Mouse (Mus musculus) CH12.LX (cell line): ENCODE data around the gene Dusp27. TPM values are rescaled to one million over a fixed set of nuclear protein-coding genes. Genes with fewer than 3 reads are reported as not detected.

Source experiments
- DNase-seq: peaks from one replicate; pipeline ENCODE4 v3.0.0-alpha.2; 2013; ENCODE audit errors: extremely low read depth
- H3K27ac ChIP-seq: 2 replicates; pipeline ENCODE4 v1.5.1; 2012; ENCODE audit warnings: low read depth, mild to moderate bottlenecking, control low read depth, moderate library complexity; ENCODE audit not compliant: insufficient read depth
- H3K27me3 ChIP-seq: replicated peaks from 2 replicates; pipeline ENCODE3; 2012; ENCODE audit warnings: inconsistent platforms
- H3K36me3 ChIP-seq, 2 experiments: replicated peaks in 1 of 2; 2 replicates each; pipeline versions ENCODE3 to v1.6.1; 2012; ENCODE audit warnings: inconsistent platforms in 1 of 2, low read length in 1 of 2, mild to moderate bottlenecking in 1 of 2, mixed read lengths in 1 of 2, moderate library complexity in 1 of 2; ENCODE audit not compliant: control insufficient read depth in 1 of 2, insufficient read depth in 1 of 2
- H3K4me1 ChIP-seq, 2 experiments: 2 replicates each; pipeline ENCODE4 v1.6.1; 2012; ENCODE audit warnings: inconsistent platforms in 1 of 2, moderate library complexity in 1 of 2; ENCODE audit not compliant: insufficient read depth in 2 of 2, control insufficient read depth in 1 of 2
- H3K4me2 ChIP-seq: 2 replicates; pipeline ENCODE4 v1.6.1; 2012; ENCODE audit warnings: low read depth, mild to moderate bottlenecking, control low read depth; ENCODE audit not compliant: poor library complexity, insufficient read depth, severe bottlenecking
- H3K4me3 ChIP-seq, 3 experiments: fragments of 150-350 bp in 1 of 3; sonication (generic) in 1 of 3; replicated peaks in 1 of 3; 2 replicates each; pipeline versions ENCODE3 to v1.5.1; 2011 to 2012; ENCODE audit warnings: low read depth in 2 of 3, low read length in 2 of 3, mild to moderate bottlenecking in 2 of 3, moderate library complexity in 2 of 3, control low read depth in 1 of 3, improper control_type of control experiment in 1 of 3, inconsistent platforms in 1 of 3, mixed read lengths in 1 of 3; ENCODE audit not compliant: poor library complexity in 1 of 3
- H3K79me2 ChIP-seq: replicated peaks from 2 replicates; pipeline ENCODE4 v1.6.1; 2012; ENCODE audit warnings: mild to moderate bottlenecking, moderate library complexity; ENCODE audit not compliant: control insufficient read depth, poor library complexity, insufficient read depth, severe bottlenecking; ENCODE audit errors: extremely low read depth
- H3K9ac ChIP-seq: 2 replicates; pipeline ENCODE4 v1.6.1; 2012; ENCODE audit warnings: low read depth, mild to moderate bottlenecking, control low read depth, moderate library complexity; ENCODE audit not compliant: insufficient read depth
- H3K9me3 ChIP-seq: replicated peaks from 2 replicates; pipeline ENCODE3; 2012; ENCODE audit warnings: low read length, inconsistent platforms, mixed read lengths
- BHLHE40 ChIP-seq: IDR thresholded peaks from 2 replicates; pipeline ENCODE4 v1.6.1; 2011; ENCODE audit warnings: mild to moderate bottlenecking, low read depth, low read length, improper control_type of control experiment
- CHD1 ChIP-seq: IDR thresholded peaks from 2 replicates; pipeline ENCODE4 v1.6.1; 2012; ENCODE audit warnings: low read depth, low read length, improper control_type of control experiment, inconsistent platforms
- CTCF ChIP-seq, 2 experiments: IDR thresholded peaks in 1 of 2; conservative IDR thresholded peaks in 1 of 2; 2 replicates each; pipeline ENCODE4 v1.5.1; 2011 to 2012; ENCODE audit warnings: low read depth in 2 of 2, low read length in 2 of 2, improper control_type of control experiment in 1 of 2, inconsistent platforms in 1 of 2, mild to moderate bottlenecking in 1 of 2, moderate library complexity in 1 of 2
- HCFC1 ChIP-seq: IDR thresholded peaks from 2 replicates; pipeline ENCODE4 v1.6.1; 2012; ENCODE audit warnings: low read depth, mild to moderate bottlenecking, inconsistent platforms, low read length, improper control_type of control experiment
- JUN ChIP-seq: IDR thresholded peaks from 2 replicates; pipeline ENCODE4 v1.6.1; 2011; ENCODE audit warnings: low read depth, mild to moderate bottlenecking, low read length, improper control_type of control experiment, moderate library complexity; ENCODE audit not compliant: insufficient read depth
- JUND ChIP-seq: conservative IDR thresholded peaks from 2 replicates; pipeline ENCODE4 v1.6.1; 2011; ENCODE audit warnings: low read depth, low read length, improper control_type of control experiment
- KAT2A ChIP-seq: IDR thresholded peaks from 2 replicates; pipeline ENCODE4 v1.6.1; 2012; ENCODE audit warnings: low read length, improper control_type of control experiment, inconsistent platforms; ENCODE audit not compliant: insufficient replicate concordance
- MAX ChIP-seq: IDR thresholded peaks from 2 replicates; pipeline ENCODE4 v1.6.1; 2011; ENCODE audit warnings: low read length, improper control_type of control experiment
- MAZ ChIP-seq: IDR thresholded peaks from 2 replicates; pipeline ENCODE4 v1.6.1; 2012; ENCODE audit warnings: low read depth, mild to moderate bottlenecking, inconsistent platforms, low read length, improper control_type of control experiment, moderate library complexity
- MYC ChIP-seq: IDR thresholded peaks from 2 replicates; pipeline ENCODE4 v1.6.1; 2011; ENCODE audit warnings: low read depth, mild to moderate bottlenecking, improper control_type of control experiment, low read length
- POLR2AphosphoS2 ChIP-seq: IDR thresholded peaks from 2 replicates; pipeline ENCODE4 v1.6.1; 2011; ENCODE audit warnings: low read depth, low read length, improper control_type of control experiment
- RAD21 ChIP-seq: IDR thresholded peaks from 2 replicates; pipeline ENCODE4 v1.6.1; 2011; ENCODE audit warnings: low read depth, mild to moderate bottlenecking, low read length, improper control_type of control experiment, moderate library complexity
- SMC3 ChIP-seq: IDR thresholded peaks from 2 replicates; pipeline ENCODE4 v1.6.1; 2011; ENCODE audit warnings: low read depth, low read length, improper control_type of control experiment
- UBTF ChIP-seq: IDR thresholded peaks from 2 replicates; pipeline ENCODE4 v1.6.1; 2012; ENCODE audit warnings: low read depth, mild to moderate bottlenecking, inconsistent platforms, low read length, improper control_type of control experiment, moderate library complexity
- USF1 ChIP-seq: IDR thresholded peaks from 2 replicates; pipeline ENCODE4 v1.6.1; 2014; ENCODE audit warnings: low read depth, mild to moderate bottlenecking, inconsistent platforms, low read length, improper control_type of control experiment
- ZC3H11A ChIP-seq: IDR thresholded peaks from 2 replicates; pipeline ENCODE4 v1.6.1; 2012; ENCODE audit warnings: low read depth, mild to moderate bottlenecking, inconsistent platforms, low read length, improper control_type of control experiment
- dilution Hi-C: fragments of 300-500 bp; cut with MboI; formaldehyde crosslinking; loops from 2 replicates; pipeline ENCODE4 v1.14.3; 2020; ENCODE audit warnings: low sequenced_read_pairs; ENCODE audit not compliant: extremely low pct_unique_long_range_greater_than_20kb, extremely low pct_ligation_motif_present
- in situ Hi-C: fragments of 300-500 bp; cut with MboI; formaldehyde crosslinking; loops from 3 replicates; pipeline ENCODE4 v1.14.3; 2019; ENCODE audit warnings: low sequenced_read_pairs, low pct_ligation_motif_present, low pct_unique_long_range_greater_than_20kb, mixed read lengths
- polyA plus RNA-seq: library from polyadenylated mRNA; unstranded; fragments of >175 nt; gene quantifications from 2 replicates; pipeline ENCODE4 v1.2.1, GENCODE M21; 2012; ENCODE audit warnings: low read depth; ENCODE audit not compliant: insufficient read length
- total RNA-seq, 2 experiments: library from RNA; depleted of rRNA; stranded (reverse); fragments of 300-350 nt in 1 of 2; fragments of >200 nt in 1 of 2; gene quantifications; 2 replicates each; pipeline ENCODE4 v1.2.3; 2012 to 2014

The Dusp27 gene
- total and polyA plus RNA-seq, 3 experiments = 0.06 TPM; not detected in 2

- peaks cover 41% of the 10 kb centered on the region for H3K27me3 ChIP-seq
- H3K4me2 ChIP-seq = peak overlapping the region; percentile 19; the same call in 1 of the 2 replicates
- no peaks in the 10 kb centered on the region for H3K36me3 ChIP-seq
- no peak for DNase-seq
- peaks cover 0 to 14% of the 10 kb centered on the region in 2 experiments; a peak in 2 of 4 replicates for H3K4me1 ChIP-seq
- in situ Hi-C loops = loop anchor here (25.0 kb wide), 2 partner anchors 152 to 498 kb away; no protein-coding TSS in a partner anchor
- no peak overlapping the region for H3K9ac ChIP-seq
- H3K79me2 ChIP-seq = no peaks in the 10 kb centered on the region
- H3K9me3 ChIP-seq = no peaks in the 10 kb centered on the region
- no peak overlapping the region for H3K4me3 ChIP-seq
- TF ChIP-seq RAD21 = no peak
- TF ChIP-seq JUND = no peak
- no peak for TF ChIP-seq CTCF (conservative IDR thresholded peaks at IDR 0.05 in 1 of 2, IDR thresholded peaks at IDR 0.05 in 1 of 2; ENCODE audit: low read depth in 2 of 2, low read length in 2 of 2)
- dilution Hi-C loops = no loop called here
- no peak overlapping the region for H3K27ac ChIP-seq
Observed at GRCm38 (mm10) chr1:166160111-166160510, 32.4 kb upstream of the Dusp27 start.

DNA sequence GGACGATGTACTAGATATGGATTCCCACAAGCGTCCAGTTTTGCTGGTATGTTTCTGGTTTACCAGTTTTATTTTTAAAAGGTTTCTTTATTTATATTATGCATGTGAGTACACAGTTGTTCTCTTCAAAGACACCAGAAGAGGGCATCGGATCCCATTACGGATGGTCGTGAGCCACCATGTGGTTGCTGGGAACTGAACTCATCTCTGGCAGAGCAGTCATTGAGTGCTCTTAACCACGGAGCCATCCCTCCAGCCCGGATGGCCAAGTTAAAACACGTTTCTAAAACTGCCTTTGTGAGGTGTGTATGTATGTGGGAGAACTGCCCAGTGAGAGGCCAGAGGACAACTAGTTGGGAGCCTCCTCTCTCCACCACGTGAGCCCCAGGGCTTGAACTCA is 30.9 kb upstream of the Dusp27 start:
- no peak for DNase-seq
- Histone ChIP-seq H3K4me3 (no peak overlapping the region), H3K4me2 (peak overlapping the region; percentile 2; the same call in 1 of the 2 replicates), H3K27me3 (peaks cover 46% of the 10 kb centered on the region), H3K79me2 (no peaks in the 10 kb centered on the region), H3K9me3 (no peaks in the 10 kb centered on the region), H3K36me3 (no peaks in the 10 kb centered on the region), H3K27ac (no peak overlapping the region), H3K9ac (no peak overlapping the region), H3K4me1 (peaks cover 0 to 20% of the 10 kb centered on the region in 2 experiments; a peak in 2 of 4 replicates)
- TF ChIP-seq RAD21 (peak; percentile 4), MAX (no peak), ZC3H11A (no peak), SMC3 (peak; percentile 36), CTCF (conservative IDR thresholded peaks at IDR 0.05 in 1 of 2, IDR thresholded peaks at IDR 0.05 in 1 of 2; ENCODE audit: low read depth in 2 of 2, low read length in 2 of 2) (peak in 1 of 2 experiments; percentile 76; a peak in 2 of 4 replicates), CHD1 (no peak), BHLHE40 (no peak), JUN (no peak), HCFC1 (no peak), UBTF (no peak), MYC (peak; percentile 72; the same call in 1 of the 2 replicates), MAZ (no peak), USF1 (no peak), KAT2A (no peak), POLR2AphosphoS2 (no peak)
- dilution Hi-C loops (no loop called here), in situ Hi-C loops (loop anchor here (10.0 to 25.0 kb wide), 5 partner anchors 154 to 496 kb away; partner anchors contain the start of gene Pou2f1)
